Mouse (Mus musculus) erythroblast, embryonic 14.5 days (primary cell): ENCODE measurements around the gene Iqcb1. TPM values are rescaled to one million over a fixed set of nuclear protein-coding genes. Genes with fewer than 3 reads are reported as not detected.
A peak's percentile ranks its signal among the peaks of the same experiment; 100 is the strongest.
"Not testable (repeated sequence)": the region's sequence is repeated elsewhere in the genome, so short reads cannot be mapped to it uniquely, and the experiment has no call there.

ENCODE experiments used
- H3K27me3 ChIP-seq: 2 replicates; pipeline ENCODE4 v1.6.1; 2012; ENCODE audit warnings: inconsistent platforms; ENCODE audit not compliant: control insufficient read depth
- H3K36me3 ChIP-seq: 2 replicates; pipeline ENCODE4 v1.6.1; 2012; ENCODE audit warnings: mild to moderate bottlenecking, inconsistent platforms; ENCODE audit not compliant: control insufficient read depth
- H3K4me1 ChIP-seq: 2 replicates; pipeline ENCODE4 v1.6.1; 2012; ENCODE audit warnings: inconsistent platforms; ENCODE audit not compliant: control insufficient read depth
- H3K4me3 ChIP-seq: replicated peaks from 2 replicates; pipeline ENCODE3; 2012; ENCODE audit warnings: moderate library complexity, mild to moderate bottlenecking, inconsistent platforms
- H3K9me3 ChIP-seq: 2 replicates; pipeline ENCODE4 v1.6.1; 2012; ENCODE audit warnings: low read length, inconsistent platforms, mixed read lengths; ENCODE audit not compliant: control insufficient read depth
- GATA1 ChIP-seq: IDR thresholded peaks from 2 replicates; pipeline ENCODE4 v1.6.1; 2012; ENCODE audit warnings: low read length, inconsistent platforms, mixed read lengths
- TAL1 ChIP-seq: IDR thresholded peaks from 3 replicates; pipeline ENCODE4 v1.6.1; 2012; ENCODE audit warnings: low read length, inconsistent platforms, mixed read lengths
- polyA plus RNA-seq: library from polyadenylated mRNA; stranded (reverse); fragments of >175 nt; gene quantifications from 2 replicates; pipeline ENCODE4 v1.2.3, GENCODE M21; 2012

Gene Iqcb1
- polyA plus RNA-seq, 1 experiment: 0.23 TPM

DNA sequence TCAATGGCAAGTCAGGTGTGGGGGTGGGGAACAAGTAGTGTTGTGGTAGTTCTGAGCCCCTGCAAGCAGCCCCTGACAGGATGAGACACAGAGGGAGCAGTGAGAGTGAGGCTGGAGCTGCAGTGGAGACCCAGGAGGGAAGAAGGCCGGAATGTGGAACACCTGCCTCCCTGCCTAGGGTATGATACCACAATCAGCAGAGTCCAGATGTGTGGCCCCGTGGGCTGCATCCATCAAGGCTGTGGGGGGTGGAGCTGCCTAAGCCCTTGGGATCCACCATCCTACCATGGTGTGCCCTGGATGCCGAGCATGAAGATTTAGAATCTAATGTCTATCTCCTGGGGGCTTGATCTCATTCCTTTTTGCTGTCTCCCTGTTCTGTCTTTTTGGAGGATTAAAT, 14.5 kb upstream of the Iqcb1 start:
- no peaks in the 10 kb centered on the region for H3K9me3 ChIP-seq
- H3K36me3 ChIP-seq: no peaks in the 10 kb centered on the region
- no peak overlapping the region for H3K4me3 ChIP-seq
- TF ChIP-seq GATA1 (no peak), TAL1 (peak; percentile 52)
- peaks cover 10% of the 10 kb centered on the region for H3K4me1 ChIP-seq
- H3K27me3 ChIP-seq: no peaks in the 10 kb centered on the region

DNA sequence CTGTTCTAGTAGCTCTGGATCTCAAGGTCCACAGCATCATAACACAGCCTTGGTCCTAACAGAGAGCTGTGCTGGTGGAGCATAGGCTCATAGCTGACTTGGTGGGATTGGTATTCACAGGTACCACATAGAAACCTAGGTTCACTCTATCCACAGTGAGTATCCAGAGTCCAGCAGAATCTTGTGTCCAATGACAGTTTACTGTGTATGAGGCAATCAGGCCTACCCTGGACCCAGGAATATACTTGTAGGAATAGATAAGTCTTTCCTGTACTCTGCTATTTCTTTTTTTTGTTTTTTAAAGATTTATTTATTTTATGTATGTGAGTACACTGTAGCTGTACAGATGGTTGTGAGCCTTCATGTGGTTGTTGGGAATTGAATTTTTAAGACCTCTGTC, 11.3 kb upstream of the Iqcb1 start:
- TF ChIP-seq TAL1: no peak
- TF ChIP-seq GATA1: no peak
- no peaks in the 10 kb centered on the region for H3K9me3 ChIP-seq
- H3K36me3 ChIP-seq: no peaks in the 10 kb centered on the region
- peaks cover 12% of the 10 kb centered on the region for H3K4me1 ChIP-seq
- no peak overlapping the region for H3K4me3 ChIP-seq
- no peaks in the 10 kb centered on the region for H3K27me3 ChIP-seq

DNA sequence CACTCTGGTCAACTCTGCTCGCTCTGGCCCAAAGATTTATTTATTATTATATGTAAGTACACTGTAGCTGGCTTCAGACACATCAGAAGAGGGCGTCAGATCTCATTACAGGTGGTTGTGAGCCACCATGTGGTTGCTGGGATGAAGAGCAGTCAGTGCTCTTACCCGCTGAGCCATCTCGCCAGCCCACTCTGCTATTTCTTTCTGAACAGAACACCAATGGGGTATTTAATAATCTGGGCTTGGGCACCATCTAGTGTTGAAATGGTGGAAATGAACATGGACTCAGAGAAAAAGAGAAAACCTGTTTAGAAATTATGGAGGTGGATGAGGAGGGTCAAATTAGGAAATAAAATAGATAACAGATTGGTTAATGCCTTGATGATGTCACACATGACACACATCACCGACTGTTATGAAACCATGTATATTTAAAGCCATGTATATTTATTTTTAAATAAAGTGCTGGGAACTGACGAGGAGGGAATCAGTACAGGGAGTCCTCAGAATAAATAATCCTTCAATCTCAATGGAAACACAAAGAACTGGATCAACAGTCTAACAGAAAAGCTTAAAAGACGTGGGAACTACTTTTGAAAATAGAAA, 10.8 kb upstream of the Iqcb1 start:
- no peaks in the 10 kb centered on the region for H3K9me3 ChIP-seq
- H3K36me3 ChIP-seq: no peaks in the 10 kb centered on the region
- no peaks in the 10 kb centered on the region for H3K27me3 ChIP-seq
- H3K4me1 ChIP-seq: peaks cover 12% of the 10 kb centered on the region
- no peak for TF ChIP-seq TAL1
- no peak for TF ChIP-seq GATA1
- no peak overlapping the region for H3K4me3 ChIP-seq

DNA sequence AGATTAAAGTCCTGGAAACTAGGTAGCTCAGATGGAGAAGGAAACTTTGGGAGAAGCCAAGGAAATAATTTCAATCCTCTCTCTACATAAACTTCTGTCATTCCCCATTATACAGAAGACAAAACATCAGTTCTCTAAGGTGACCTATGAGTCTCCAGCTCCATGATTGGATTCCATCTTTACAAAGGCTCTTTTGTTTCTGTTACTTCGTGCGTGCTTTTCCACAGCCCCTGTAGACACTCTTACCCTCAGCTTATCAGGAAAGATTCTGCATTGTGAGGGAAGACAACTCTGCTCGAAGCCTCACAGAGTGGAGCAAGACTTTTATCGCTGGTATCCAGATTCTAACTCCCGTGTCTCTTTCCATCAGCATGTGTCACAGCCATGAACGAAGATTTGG, 8.2 kb upstream of the Iqcb1 start:
- no peak for TF ChIP-seq TAL1
- no peak for TF ChIP-seq GATA1
- Histone ChIP-seq H3K4me1 (peaks cover 7% of the 10 kb centered on the region), H3K9me3 (no peaks in the 10 kb centered on the region), H3K4me3 (no peak overlapping the region), H3K36me3 (no peaks in the 10 kb centered on the region), H3K27me3 (peaks cover 4% of the 10 kb centered on the region)

DNA sequence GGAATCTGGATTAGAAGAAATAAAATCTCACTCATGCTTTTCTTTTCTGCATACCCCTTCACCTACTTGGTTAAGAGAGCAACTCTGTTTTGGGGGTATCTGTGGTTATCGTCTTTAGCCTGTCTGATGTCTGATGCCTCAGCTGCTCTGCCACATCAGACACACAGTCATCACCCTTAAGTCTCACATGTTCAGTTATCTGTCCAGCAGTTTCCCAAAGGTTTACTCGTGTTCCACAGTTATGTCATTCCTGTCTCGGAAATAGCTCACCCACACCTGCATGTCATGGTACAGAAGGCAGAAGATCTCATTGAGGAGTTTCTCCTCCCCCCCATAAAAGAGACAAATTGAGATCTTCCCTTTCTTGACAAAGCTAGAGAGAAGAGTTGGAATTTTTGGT, 7.4 kb upstream of the Iqcb1 start:
- no peaks in the 10 kb centered on the region for H3K36me3 ChIP-seq
- TF ChIP-seq GATA1 (no peak), TAL1 (no peak)
- peaks cover 4% of the 10 kb centered on the region for H3K4me1 ChIP-seq
- H3K9me3 ChIP-seq: no peaks in the 10 kb centered on the region
- peaks cover 6% of the 10 kb centered on the region for H3K27me3 ChIP-seq
- no peak overlapping the region for H3K4me3 ChIP-seq

DNA sequence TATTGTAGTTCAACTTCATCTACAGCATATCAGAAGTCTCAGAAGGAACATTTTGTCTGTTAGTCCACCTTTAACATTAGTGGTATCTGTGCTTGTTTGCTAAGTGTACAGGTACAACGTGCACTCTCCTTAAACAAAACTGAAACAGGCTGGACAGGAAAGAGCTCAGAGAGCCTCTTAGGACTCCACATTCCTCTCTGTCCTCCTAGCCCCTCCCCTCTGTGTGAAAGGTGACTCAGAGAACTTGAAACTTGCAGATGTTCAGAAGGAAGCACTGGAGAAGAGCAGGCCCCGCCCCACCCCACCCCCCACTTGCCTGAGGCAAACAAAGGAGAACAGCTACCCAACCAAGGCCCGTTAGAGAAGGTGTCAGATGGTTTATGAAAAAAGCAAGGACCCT, 6.7 kb upstream of the Iqcb1 start:
- Histone ChIP-seq H3K27me3 (peaks cover 10% of the 10 kb centered on the region), H3K4me3 (no peak overlapping the region), H3K36me3 (no peaks in the 10 kb centered on the region), H3K9me3 (no peaks in the 10 kb centered on the region), H3K4me1 (peaks cover 2% of the 10 kb centered on the region; the same call in 1 of the 2 replicates)
- TF ChIP-seq GATA1: no peak
- TF ChIP-seq TAL1: no peak

DNA sequence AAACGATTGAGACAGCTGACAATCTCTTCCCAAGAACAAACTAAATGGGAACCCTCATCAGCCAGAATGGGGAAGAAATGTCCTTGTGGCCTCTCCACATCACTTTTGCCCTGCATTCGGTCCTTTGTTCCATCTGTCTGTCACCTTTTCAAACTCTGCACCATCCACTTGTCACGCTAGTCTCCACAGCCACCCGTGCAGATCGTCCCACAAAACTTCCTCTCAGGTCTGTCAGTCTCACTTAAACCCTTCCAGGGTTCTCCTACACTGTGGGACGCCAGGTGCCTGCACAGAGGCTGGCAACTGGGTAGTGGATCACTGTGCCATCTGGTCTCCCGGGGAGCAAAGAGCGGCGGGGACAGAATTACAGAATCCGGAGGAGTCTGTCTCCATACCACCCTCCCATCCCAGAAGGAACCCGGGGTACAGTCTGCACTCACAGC, 553 bp upstream of the Iqcb1 start:
- Histone ChIP-seq H3K27me3 (peaks cover 23% of the 10 kb centered on the region), H3K36me3 (no peaks in the 10 kb centered on the region), H3K9me3 (no peaks in the 10 kb centered on the region), H3K4me1 (peaks cover 15% of the 10 kb centered on the region), H3K4me3 (peak overlapping the region; percentile 89)
- TF ChIP-seq GATA1 (no peak), TAL1 (no peak)

DNA sequence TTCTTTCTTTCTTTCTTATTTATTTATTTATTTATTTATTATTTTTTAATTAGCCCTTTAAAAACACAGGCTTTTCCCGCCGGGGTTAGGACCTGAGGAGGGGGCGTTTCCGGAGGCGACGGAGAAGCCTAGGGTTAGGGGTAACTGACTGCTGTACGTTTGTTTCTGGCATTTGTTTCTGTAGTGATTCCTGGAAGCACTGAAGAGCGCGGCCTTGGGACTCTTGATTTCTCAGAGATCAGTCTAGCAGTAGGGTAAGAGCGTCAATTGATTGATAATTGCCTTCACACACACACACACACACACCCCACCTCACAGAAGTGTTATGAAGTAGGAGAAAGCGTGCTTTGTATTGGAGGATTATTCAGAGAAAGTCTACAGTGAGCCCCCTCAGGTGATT, 635 bp downstream of the Iqcb1 start:
- TF ChIP-seq GATA1 (no peak), TAL1 (no peak)
- H3K4me3 ChIP-seq: peak overlapping the region; percentile 89
- no peaks in the 10 kb centered on the region for H3K9me3 ChIP-seq
- H3K27me3 ChIP-seq: peaks cover 23% of the 10 kb centered on the region
- peaks cover 15% of the 10 kb centered on the region for H3K4me1 ChIP-seq
- H3K36me3 ChIP-seq: no peaks in the 10 kb centered on the region

DNA sequence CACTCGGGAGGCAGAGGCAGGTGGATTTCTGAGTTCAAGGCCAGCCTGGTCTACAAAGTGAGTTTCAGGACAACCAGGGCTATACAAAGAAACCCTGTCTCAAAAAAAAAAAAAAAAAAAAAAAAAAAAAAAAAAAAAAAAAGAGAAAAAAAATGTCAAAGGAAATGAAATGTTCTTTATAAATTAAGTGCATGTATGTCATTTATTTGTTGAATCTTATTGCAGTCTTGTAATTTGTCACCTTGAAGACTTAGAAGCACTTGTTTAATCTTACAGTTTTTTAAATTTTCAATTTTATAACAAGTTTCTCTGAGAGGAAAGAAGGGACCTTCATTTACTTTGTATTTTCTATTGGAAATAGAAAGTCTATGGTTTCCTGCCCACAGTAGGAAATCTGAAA, 18.7 kb downstream of the Iqcb1 start:
- H3K27me3 ChIP-seq, H3K9me3 ChIP-seq, H3K36me3 ChIP-seq, H3K4me3 ChIP-seq, H3K4me1 ChIP-seq: not testable (repeated sequence)

DNA sequence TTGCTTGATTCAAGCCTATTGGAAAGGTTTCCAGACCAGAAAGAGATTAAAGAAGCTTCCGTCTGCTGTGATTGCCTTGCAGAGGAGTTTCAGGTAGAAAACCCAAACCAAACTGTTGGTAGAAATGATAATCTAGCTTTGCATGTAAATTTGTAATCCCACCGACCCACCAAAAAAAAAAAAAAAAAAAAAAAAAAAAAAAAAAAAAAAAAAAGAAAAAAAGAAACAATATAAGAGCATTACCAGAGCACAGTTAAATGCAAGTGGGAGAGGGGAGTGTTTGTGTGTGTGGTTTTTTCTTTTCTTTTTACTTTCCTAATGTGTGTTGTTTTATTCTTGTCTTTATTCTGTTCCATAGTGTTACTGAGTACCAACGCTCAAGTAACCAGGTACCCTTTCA, 23.0 kb downstream of the Iqcb1 start:
- H3K36me3 ChIP-seq: peaks cover 3% of the 10 kb centered on the region
- no peaks in the 10 kb centered on the region for H3K9me3 ChIP-seq
- no peak overlapping the region for H3K4me3 ChIP-seq
- TF ChIP-seq TAL1: no peak
- TF ChIP-seq GATA1: no peak
- no peaks in the 10 kb centered on the region for H3K4me1 ChIP-seq
- H3K27me3 ChIP-seq: no peaks in the 10 kb centered on the region
